Mouse (Mus musculus): ENCODE measurements at regions not wholly inside any gene's neighbourhood (a gene's known extent, or its start where the extent isn't known, plus 50 kb on each side); places are given as distances from the start of the nearest gene placed in this dataset.

DNA sequence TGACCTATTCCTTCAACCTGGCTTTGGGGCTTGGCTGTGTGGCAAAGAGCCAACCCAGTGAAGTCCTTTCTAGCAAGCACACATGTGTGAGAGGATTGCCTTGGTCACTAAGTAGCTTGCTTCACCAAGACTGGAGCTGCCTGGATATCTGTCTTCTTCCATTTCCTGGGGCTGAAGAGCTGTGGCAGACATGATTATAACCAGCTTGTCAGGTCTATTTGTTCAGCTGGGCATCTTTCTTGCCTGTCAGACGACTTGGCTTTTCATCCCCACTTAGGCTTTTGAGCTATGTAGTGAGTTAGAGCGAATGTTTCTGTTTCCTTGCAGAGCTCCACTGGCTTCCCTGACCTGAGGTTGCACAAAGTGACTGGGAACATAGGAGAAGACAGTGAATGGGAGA, 1951.3 kb upstream of the Lrrc6 start:
- H3K36me3 ChIP-seq (ENCODE audit: control insufficient read depth, insufficient read depth, low read length), result no peaks in the 10 kb centered on the region
- H3K4me3 ChIP-seq (ENCODE audit: low read length), result no peak overlapping the region
- ATAC-seq (ENCODE audit: low FRiP score, low TSS enrichment), result no peak
- H3K4me1 ChIP-seq (ENCODE audit: control insufficient read depth, insufficient read depth, low read length), result no peaks in the 10 kb centered on the region
- no peak overlapping the region for H3K9ac ChIP-seq (ENCODE audit: low read depth, low read length)
- 27% methylated on average over 2 of the region's 2 CpGs for WGBS
- no peak overlapping the region for H3K4me2 ChIP-seq (replicated peaks; ENCODE audit: low read depth, low read length)
- H3K9me3 ChIP-seq (ENCODE audit: control insufficient read depth, low read length), result no peaks in the 10 kb centered on the region
- H3K27ac ChIP-seq (ENCODE audit: low read depth, low read length), result no peak overlapping the region
- H3K27me3 ChIP-seq (ENCODE audit: control insufficient read depth, insufficient read depth, low read length), result no peaks in the 10 kb centered on the region

DNA sequence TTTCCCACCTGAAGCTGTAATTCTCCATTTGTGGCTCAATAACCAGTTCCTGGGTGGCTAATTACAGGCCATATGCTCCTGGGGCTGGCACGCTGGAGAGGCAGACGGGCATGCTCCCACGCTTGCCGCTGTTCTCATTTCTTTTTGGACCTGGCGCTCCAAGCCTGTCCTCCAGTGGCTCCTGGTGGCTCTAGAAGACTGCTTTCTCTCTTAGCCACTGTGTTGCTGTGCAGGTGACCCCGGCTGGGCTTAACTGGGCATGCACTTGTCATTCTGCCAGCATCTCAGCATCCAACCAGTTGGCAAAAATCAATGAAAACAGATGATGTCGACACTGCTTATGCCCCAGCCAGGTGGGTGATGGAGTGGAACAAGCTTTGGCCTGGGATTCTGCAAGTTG, 1944.6 kb upstream of the Lrrc6 start:
- no peak overlapping the region for H3K9ac ChIP-seq (ENCODE audit: low read depth, low read length)
- no peaks in the 10 kb centered on the region for H3K27me3 ChIP-seq (ENCODE audit: control insufficient read depth, insufficient read depth, low read length)
- H3K36me3 ChIP-seq (ENCODE audit: control insufficient read depth, insufficient read depth, low read length), result no peaks in the 10 kb centered on the region
- WGBS, result 53% methylated on average over 7 of the region's 7 CpGs
- no peak overlapping the region for H3K27ac ChIP-seq (ENCODE audit: low read depth, low read length)
- H3K4me3 ChIP-seq (ENCODE audit: low read length), result no peak overlapping the region
- H3K4me2 ChIP-seq (replicated peaks; ENCODE audit: low read depth, low read length), result no peak overlapping the region
- ATAC-seq (ENCODE audit: low FRiP score, low TSS enrichment), result no peak
- no peaks in the 10 kb centered on the region for H3K4me1 ChIP-seq (ENCODE audit: control insufficient read depth, insufficient read depth, low read length)
- no peaks in the 10 kb centered on the region for H3K9me3 ChIP-seq (ENCODE audit: control insufficient read depth, low read length)

DNA sequence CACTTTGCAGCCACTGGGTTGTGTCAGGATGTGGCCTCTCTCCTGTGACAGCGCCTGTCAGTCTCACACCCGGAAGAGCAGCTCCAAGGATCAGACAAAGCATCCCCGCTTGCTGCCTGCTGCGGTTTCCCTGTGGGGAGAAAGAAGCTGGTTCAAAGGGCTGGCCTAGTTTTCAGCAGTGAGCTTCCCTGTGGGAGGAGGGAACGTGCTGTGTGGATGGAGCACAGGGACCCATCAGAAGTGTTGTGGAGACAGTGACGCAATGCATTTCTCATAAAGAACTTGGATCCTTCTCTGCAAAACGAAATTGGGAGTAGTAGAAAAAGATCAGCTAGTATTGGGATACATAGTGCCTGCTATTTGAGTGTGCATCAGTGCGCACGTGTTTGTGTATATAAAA, 1939.9 kb upstream of the Lrrc6 start:
- no peak for ATAC-seq (ENCODE audit: low FRiP score, low TSS enrichment)
- 62% methylated on average over 9 of the region's 9 CpGs for WGBS

DNA sequence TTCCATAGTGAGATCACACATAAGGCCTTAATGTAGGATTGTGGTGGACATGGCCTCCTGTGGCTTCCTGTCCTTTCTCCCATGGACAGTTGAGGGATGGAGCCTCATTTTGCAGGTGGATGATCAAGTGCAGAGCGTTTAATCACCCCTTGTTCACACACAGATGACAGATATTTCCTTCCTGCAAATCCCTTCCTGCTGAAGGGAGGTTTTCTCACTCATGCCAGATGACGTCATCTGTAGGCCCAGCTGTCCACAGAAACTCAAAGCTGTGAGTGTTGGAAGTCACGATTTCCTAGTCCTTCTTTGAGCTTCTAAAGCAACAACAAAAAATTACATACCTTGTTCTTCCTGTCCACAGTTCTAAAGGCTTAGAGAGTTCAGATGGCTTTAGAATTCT, 1935.3 kb upstream of the Lrrc6 start:
- Histone ChIP-seq H3K27ac (ENCODE audit: low read depth, low read length) (no peak overlapping the region), H3K9me3 (ENCODE audit: control insufficient read depth, low read length) (no peaks in the 10 kb centered on the region), H3K4me1 (ENCODE audit: control insufficient read depth, insufficient read depth, low read length) (no peaks in the 10 kb centered on the region), H3K9ac (ENCODE audit: low read depth, low read length) (no peak overlapping the region), H3K36me3 (ENCODE audit: control insufficient read depth, insufficient read depth, low read length) (no peaks in the 10 kb centered on the region), H3K4me2 (replicated peaks; ENCODE audit: low read depth, low read length) (no peak overlapping the region), H3K4me3 (ENCODE audit: low read length) (no peak overlapping the region), H3K27me3 (ENCODE audit: control insufficient read depth, insufficient read depth, low read length) (no peaks in the 10 kb centered on the region)
- no peak for ATAC-seq (ENCODE audit: low FRiP score, low TSS enrichment)
- 41% methylated on average over 3 of the region's 3 CpGs for WGBS

More for the DNA sequence above, 1939.9 kb upstream of the Lrrc6 start:
- Histone ChIP-seq H3K4me2 (replicated peaks; ENCODE audit: low read depth, low read length) (no peak overlapping the region), H3K4me1 (ENCODE audit: control insufficient read depth, insufficient read depth, low read length) (no peaks in the 10 kb centered on the region), H3K9me3 (ENCODE audit: control insufficient read depth, low read length) (no peaks in the 10 kb centered on the region), H3K36me3 (ENCODE audit: control insufficient read depth, insufficient read depth, low read length) (no peaks in the 10 kb centered on the region), H3K4me3 (ENCODE audit: low read length) (no peak overlapping the region), H3K27ac (ENCODE audit: low read depth, low read length) (no peak overlapping the region), H3K9ac (ENCODE audit: low read depth, low read length) (no peak overlapping the region), H3K27me3 (ENCODE audit: control insufficient read depth, insufficient read depth, low read length) (no peaks in the 10 kb centered on the region)

DNA sequence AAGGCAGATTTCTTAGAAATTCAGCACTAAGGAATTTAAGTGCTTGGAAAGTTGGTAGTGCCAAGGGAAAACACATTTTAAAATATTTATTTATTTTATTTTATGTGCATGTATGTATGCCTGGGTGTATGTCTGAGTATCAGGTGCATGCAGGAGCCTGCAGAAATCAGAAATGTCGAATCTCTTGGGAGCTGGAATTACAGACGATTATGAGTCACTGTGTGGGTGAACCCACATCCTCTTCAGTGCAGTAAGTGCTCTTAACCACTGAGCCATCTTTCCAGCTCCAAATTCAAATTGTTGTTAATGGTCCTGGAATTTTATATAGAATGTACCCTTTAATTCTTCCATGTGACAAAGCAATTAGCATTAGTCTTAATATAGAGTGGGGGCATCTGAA, 1930.5 kb upstream of the Lrrc6 start:
- 77% methylated on average over 2 of the region's 2 CpGs for WGBS

DNA sequence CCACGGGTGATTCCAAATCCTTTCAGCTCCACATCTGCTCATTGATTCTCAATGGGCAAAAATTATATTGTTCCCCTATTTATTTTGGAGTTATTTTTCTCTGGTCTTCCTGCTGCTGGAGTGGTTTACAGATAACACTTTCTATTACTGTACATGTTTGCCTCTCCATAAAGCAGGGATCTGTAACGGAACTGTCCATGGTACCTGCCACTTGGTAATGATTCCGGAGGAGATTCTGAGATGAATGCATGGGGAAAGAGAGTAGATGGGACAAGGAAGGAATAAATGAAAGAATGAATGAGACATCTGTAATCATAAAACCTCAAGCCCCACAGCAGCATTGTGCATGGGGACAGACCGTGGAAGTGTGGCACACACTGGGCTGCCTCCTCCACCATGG, 1929.8 kb upstream of the Lrrc6 start:
- H3K9ac ChIP-seq (ENCODE audit: low read depth, low read length), result no peak overlapping the region
- H3K9me3 ChIP-seq (ENCODE audit: control insufficient read depth, low read length), result no peaks in the 10 kb centered on the region
- H3K27ac ChIP-seq (ENCODE audit: low read depth, low read length), result no peak overlapping the region
- 0 out of 2 replicates have a peak, but pooled peaks cover 2% of the 10 kb centered on the region for H3K27me3 ChIP-seq (ENCODE audit: control insufficient read depth, insufficient read depth, low read length)
- H3K4me3 ChIP-seq (ENCODE audit: low read length), result no peak overlapping the region
- no peaks in the 10 kb centered on the region for H3K4me1 ChIP-seq (ENCODE audit: control insufficient read depth, insufficient read depth, low read length)
- no peak for ATAC-seq (ENCODE audit: low FRiP score, low TSS enrichment)
- H3K4me2 ChIP-seq (replicated peaks; ENCODE audit: low read depth, low read length), result no peak overlapping the region
- WGBS, result 63% methylated on average over 4 of the region's 4 CpGs
- H3K36me3 ChIP-seq (ENCODE audit: control insufficient read depth, insufficient read depth, low read length), result no peaks in the 10 kb centered on the region

More for the DNA sequence above, 1930.5 kb upstream of the Lrrc6 start:
- no peaks in the 10 kb centered on the region for H3K4me1 ChIP-seq (ENCODE audit: control insufficient read depth, insufficient read depth, low read length)
- H3K9ac ChIP-seq (ENCODE audit: low read depth, low read length), result no peak overlapping the region
- no peaks in the 10 kb centered on the region for H3K9me3 ChIP-seq (ENCODE audit: control insufficient read depth, low read length)
- no peak overlapping the region for H3K27ac ChIP-seq (ENCODE audit: low read depth, low read length)
- H3K4me2 ChIP-seq (replicated peaks; ENCODE audit: low read depth, low read length), result no peak overlapping the region
- no peaks in the 10 kb centered on the region for H3K36me3 ChIP-seq (ENCODE audit: control insufficient read depth, insufficient read depth, low read length)
- H3K27me3 ChIP-seq (ENCODE audit: control insufficient read depth, insufficient read depth, low read length), result 0 out of 2 replicates have a peak, but pooled peaks cover 2% of the 10 kb centered on the region
- ATAC-seq (ENCODE audit: low FRiP score, low TSS enrichment), result no peak
- H3K4me3 ChIP-seq (ENCODE audit: low read length), result no peak overlapping the region

DNA sequence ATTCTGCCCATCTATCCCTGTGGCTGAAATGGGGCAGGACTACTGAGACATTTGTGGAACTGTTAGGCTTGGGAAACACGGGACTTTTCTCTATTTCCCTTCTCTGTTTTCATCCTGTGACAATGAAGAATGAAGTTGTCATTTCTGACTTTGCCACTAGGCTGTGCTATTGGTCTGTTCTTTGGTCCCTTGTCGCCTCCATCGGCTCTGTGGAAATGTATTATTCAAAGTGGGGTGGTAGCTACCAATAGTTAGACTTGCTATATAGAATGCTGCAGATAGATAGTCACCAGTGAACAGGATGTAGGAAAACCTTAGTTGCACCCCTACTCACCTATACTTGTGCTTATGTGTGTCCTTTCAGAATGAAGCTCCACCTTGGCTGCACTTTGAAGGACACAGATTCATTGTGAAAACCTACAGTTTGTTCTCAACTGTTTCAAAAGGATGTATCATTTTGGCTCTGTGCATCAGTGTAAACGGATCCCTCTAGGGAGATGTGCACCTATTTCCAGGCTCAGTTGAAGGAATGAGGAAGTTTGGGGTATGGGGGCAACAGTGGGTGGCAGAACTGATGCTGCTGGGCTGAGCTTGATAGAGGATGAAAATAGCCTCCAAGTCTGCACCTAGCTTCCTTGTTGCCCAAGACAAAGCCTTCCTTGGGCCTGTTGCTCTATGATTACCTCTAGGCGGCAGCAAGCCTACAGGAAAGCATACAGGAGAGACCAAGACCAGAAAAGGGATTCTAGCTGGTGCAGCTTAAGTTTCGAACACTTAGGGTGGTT, 1927.9 kb upstream of the Lrrc6 start:
- 0 out of 2 replicates have a peak, but pooled peaks cover 2% of the 10 kb centered on the region for H3K27me3 ChIP-seq (ENCODE audit: control insufficient read depth, insufficient read depth, low read length)
- no peak overlapping the region for H3K4me3 ChIP-seq (ENCODE audit: low read length)
- no peak overlapping the region for H3K27ac ChIP-seq (ENCODE audit: low read depth, low read length)
- H3K9me3 ChIP-seq (ENCODE audit: control insufficient read depth, low read length), result no peaks in the 10 kb centered on the region
- no peak overlapping the region for H3K4me2 ChIP-seq (replicated peaks; ENCODE audit: low read depth, low read length)
- H3K9ac ChIP-seq (ENCODE audit: low read depth, low read length), result no peak overlapping the region
- H3K4me1 ChIP-seq (ENCODE audit: control insufficient read depth, insufficient read depth, low read length), result no peaks in the 10 kb centered on the region
- H3K36me3 ChIP-seq (ENCODE audit: control insufficient read depth, insufficient read depth, low read length), result no peaks in the 10 kb centered on the region
- 20% methylated on average over 6 of the region's 6 CpGs for WGBS
- ATAC-seq (ENCODE audit: low FRiP score, low TSS enrichment), result no peak

DNA sequence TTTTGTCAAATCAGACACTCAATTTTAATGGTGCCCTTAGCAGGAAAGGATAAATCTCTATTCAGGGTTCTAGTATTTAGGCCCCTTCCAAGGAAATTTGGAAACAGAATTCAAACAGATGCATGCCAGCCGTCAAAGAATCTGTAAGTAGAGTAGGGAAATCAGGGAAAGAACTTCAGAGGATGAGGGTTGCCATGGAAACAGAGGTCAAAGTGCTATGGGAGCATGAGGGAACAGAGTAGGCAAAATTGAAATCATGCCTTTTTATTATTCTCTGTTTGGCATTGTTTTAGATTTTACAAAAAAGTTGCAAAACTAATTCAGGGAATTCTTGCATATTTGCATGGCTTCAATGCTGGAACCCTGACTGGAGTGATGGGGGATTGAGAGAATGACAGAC, 1916.4 kb upstream of the Lrrc6 start:
- Histone ChIP-seq H3K4me3 (ENCODE audit: low read length) (no peak overlapping the region), H3K27ac (ENCODE audit: low read depth, low read length) (no peak overlapping the region), H3K27me3 (ENCODE audit: control insufficient read depth, insufficient read depth, low read length) (no peaks in the 10 kb centered on the region), H3K9ac (ENCODE audit: low read depth, low read length) (no peak overlapping the region), H3K4me1 (ENCODE audit: control insufficient read depth, insufficient read depth, low read length) (no peaks in the 10 kb centered on the region), H3K36me3 (ENCODE audit: control insufficient read depth, insufficient read depth, low read length) (no peaks in the 10 kb centered on the region), H3K4me2 (replicated peaks; ENCODE audit: low read depth, low read length) (no peak overlapping the region), H3K9me3 (ENCODE audit: control insufficient read depth, low read length) (no peaks in the 10 kb centered on the region)
- 26% methylated on average over 1 of the region's 1 CpGs for WGBS
- no peak for ATAC-seq (ENCODE audit: low FRiP score, low TSS enrichment)

DNA sequence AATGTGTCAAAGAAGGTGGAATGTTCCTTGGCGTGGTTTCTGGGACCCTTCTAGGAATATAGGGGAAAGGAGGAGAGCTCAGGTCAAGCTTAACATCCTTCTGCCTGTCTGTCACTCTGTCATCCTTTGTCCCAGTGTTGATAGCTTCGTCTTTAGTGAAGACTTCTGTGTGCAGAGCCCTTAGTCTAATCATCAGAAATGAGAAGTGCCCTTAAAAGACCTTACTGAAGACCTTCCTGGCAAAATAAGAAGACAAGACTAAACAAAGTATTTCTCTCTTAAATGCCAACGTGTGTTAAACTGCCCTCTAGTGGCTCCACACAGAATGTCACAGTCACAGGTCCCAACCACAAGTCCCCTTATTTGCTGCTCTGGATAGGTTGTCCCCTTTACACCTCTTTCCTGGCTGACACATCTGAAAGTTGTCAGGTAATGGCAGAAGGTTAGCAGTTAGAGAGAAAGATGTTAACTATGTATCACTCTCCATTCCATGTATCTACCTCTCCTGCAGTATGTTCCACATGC, 1914.8 kb upstream of the Lrrc6 start:
- no peak for ATAC-seq (ENCODE audit: low FRiP score, low TSS enrichment)
- no peak overlapping the region for H3K4me2 ChIP-seq (replicated peaks; ENCODE audit: low read depth, low read length)
- H3K4me3 ChIP-seq (ENCODE audit: low read length), result no peak overlapping the region
- no peaks in the 10 kb centered on the region for H3K9me3 ChIP-seq (ENCODE audit: control insufficient read depth, low read length)
- no peaks in the 10 kb centered on the region for H3K27me3 ChIP-seq (ENCODE audit: control insufficient read depth, insufficient read depth, low read length)
- H3K36me3 ChIP-seq (ENCODE audit: control insufficient read depth, insufficient read depth, low read length), result no peaks in the 10 kb centered on the region
- H3K9ac ChIP-seq (ENCODE audit: low read depth, low read length), result no peak overlapping the region
- H3K4me1 ChIP-seq (ENCODE audit: control insufficient read depth, insufficient read depth, low read length), result no peaks in the 10 kb centered on the region
- WGBS, result 30% methylated on average over 3 of the region's 3 CpGs
- H3K27ac ChIP-seq (ENCODE audit: low read depth, low read length), result no peak overlapping the region

Data from kidney, embryonic 14.5 days (tissue).